Mouse (Mus musculus) erythroblast, adult 5-6 weeks (primary cell): ENCODE results near the gene Ccdc60. TPM values are rescaled to one million over a fixed set of nuclear protein-coding genes. Genes with fewer than 3 reads are reported as not detected.
"Not testable (repeated sequence)": the region's sequence is repeated elsewhere in the genome, so short reads cannot be mapped to it uniquely, and the experiment has no call there.

Source experiments
- ATAC-seq: replicated peaks from 2 replicates; pipeline ENCODE4 v1.8.0; 2016; ENCODE audit warnings: moderate number of reproducible peaks, mild to moderate bottlenecking, moderate TSS enrichment, inconsistent platforms; ENCODE audit not compliant: poor library complexity, low FRiP score, severe bottlenecking
- total RNA-seq, 2 experiments: library from RNA; stranded (forward) in 1 of 2; stranded (reverse) in 1 of 2; fragments of 150-400 nt in 1 of 2; fragments of 200-764, 138-1000 nt in 1 of 2; gene quantifications; 2 replicates each; pipeline versions ENCODE4 v1.2.3 to v1.2.4; 2015 to 2017; ENCODE audit warnings: low replicate concordance in 2 of 2

The Ccdc60 gene
- total RNA-seq, 2 experiments from 2014 or later, result not detected

DNA sequence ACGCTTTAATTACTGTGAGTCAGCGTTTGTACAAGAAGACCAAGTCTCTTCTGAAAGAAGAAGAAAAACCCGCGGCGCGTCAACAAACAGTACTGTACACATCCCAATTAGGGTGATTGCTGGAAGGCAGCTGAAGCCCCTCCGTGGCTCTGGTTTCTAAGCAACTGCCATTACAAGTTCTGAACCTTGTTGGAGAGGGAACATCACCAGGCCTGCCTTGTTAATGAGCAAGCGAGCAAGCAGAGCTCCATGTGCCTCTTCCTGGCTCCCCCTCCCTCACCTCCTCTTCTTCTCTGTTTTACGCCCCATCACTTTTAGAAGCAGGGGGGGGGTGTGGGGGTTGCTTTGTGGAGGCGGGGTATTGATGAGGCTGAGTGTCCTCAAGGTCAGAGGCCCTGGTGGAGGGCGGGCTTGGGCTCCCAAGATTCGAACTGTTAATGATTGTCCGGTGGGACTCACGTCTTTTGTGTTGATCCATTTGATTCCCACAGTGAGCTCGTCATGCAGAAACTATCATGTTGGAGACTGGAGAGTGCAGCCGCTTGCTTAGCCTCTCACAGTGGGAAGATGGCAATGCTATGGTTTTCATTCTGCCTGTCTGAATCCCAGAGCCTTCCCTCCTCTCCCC, 79.9 kb downstream of the Ccdc60 start:
- ATAC-seq, result no peak

DNA sequence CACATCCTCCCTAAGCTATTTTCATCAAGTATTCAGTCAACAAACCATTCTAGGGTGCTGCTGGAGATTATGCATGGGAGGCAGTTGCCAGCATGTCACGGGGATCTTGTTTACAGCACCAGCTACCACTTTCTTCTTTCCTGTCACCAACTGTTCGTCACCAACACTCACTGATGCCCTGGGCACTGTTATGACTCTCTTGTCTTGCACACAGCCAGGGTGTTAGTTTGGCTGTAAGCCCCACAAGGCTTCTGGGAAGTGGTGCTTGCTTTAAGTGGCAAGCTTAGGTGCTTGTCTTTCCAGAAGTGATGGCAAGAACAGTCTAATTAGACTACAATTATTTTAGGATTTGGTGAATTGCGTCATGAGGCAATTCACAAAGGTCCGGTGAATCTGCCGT, 86.1 kb downstream of the Ccdc60 start:
- no peak for ATAC-seq

DNA sequence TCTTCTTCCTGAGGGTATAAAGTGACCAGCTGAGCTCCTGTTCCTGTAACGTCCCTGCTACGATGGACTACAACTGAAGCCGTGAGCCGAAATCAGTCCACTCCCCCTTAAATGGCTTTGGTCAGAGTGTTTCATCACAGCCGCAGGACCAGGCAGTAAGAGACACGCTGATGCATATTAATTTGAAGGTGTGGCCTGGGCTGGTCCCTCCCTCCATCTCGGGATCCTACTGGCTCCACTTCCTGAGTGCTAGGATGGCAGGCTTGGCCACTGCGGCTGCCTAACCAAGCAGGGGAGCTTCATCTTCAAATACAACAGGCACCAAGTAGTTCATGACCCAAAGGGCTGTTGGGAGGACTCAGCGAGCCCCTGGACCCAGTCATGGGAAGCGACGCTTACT, 94.3 kb downstream of the Ccdc60 start:
- ATAC-seq, result no peak

DNA sequence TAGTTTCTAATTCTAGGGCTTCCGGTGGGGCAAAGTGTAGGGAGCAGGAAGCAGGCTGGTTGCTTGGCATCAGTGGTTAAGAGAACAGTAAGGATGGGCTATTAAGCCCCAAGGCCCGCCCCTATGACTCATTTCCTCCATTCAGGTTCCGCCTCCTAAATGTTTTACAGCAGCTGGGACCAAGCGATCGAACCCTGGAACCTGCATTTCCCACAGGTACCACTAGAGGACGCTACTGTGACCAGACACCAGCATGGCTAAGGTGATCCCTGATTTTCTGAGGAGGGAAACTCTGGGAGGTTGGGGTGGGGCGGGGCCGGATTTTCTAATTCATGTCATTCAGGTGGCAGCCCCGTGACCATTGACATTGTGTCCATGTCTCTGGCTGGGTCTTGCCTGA, 96.1 kb downstream of the Ccdc60 start:
- ATAC-seq, result no peak

DNA sequence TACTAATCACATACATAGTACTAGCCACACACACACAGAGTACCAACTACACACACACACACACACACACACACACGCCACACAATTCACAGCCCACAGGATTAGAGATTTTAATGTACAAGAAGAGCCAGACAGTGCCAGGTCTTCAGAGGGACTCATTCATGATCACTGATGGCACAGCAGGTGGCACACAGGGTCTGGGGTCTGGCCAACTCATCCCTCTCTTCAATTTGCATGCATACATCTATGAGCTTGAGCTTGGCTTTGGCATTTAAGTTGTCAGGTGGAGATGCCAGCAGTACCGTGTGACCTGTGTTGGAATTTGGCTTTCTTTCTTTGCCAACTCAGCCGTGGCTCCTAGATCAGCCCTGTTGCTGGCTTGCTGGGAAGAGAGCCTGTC, 97.2 kb downstream of the Ccdc60 start:
- ATAC-seq, result no peak

DNA sequence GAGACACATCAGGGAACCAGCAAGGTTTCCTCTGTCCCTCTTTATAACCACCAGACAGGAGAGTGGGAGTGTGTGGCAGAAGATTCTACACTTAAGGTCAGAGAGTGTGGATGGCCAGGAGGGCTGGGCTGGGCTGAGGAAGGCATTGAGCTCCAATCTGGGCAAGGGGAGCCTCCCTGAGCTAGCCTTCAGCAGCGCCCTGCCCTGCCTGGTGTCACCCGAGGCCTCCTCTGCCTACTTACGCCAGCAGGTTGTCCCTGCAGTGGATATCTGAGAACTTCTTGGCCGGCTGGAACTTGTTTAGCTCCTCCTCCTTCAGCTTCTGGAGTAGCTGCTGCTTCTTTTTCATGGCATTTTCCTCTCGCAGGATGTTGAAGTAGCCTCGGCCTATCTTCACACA, 99.0 kb downstream of the Ccdc60 start:
- no peak for ATAC-seq

DNA sequence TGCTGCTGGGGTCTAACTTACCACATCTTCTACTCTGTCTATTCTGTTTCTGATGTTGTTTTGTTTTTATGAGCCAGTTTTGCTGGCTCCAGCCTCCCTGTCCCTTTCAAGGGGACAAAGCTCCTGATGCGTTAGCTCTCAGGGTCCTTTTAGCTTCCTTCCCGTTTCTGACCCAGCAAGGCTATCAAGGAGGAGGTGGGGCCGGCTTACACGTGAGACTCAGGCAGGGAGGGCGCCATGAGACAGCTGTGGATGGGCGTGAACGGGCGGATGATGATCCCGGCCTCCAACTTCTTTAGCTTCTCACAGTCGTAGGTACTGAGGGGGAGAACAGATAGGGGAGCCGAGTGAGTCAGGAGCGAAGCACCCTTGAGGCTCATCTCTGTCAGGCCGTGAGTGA, 108.2 kb downstream of the Ccdc60 start:
- no peak for ATAC-seq

DNA sequence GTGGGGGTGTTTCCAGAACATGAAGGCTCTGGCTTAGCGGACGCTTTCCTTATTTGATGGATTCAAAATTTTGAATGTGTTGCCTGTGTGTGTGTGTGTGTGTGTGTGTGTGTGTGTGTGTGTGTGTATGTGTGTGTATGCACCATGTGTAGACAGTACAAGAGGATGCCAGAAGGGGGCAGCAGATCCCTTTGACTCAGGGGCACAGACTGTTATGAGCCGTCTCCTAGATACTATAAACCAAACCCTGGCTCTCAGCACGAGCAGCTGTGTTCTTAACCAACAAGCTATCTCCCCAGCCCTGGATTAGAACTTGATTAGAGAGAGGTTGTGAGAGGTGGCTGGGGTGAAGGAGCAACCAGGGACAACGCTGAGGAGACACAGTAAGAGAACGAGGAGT, 117.1 kb downstream of the Ccdc60 start:
- no peak for ATAC-seq

DNA sequence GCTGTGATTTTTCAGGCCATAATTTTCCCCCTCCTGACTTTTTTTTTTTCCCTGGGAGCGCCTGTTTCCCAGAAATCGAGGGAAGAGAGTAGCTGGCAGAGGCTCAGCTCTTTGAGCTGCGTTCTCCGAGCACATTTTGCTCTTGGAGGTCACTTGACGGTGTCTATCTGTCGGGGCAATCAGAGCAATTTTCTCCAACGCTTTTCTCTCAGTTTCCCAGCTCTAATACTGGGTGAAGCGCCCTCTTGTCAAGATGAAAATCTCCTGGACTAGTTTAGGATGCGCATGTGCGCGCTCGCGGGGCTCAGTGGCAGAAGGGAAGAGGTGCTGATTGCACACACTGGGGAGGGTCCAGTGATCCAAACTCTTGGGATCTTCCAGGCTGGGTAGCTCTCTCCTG, 121.8 kb downstream of the Ccdc60 start:
- ATAC-seq, result no peak

DNA sequence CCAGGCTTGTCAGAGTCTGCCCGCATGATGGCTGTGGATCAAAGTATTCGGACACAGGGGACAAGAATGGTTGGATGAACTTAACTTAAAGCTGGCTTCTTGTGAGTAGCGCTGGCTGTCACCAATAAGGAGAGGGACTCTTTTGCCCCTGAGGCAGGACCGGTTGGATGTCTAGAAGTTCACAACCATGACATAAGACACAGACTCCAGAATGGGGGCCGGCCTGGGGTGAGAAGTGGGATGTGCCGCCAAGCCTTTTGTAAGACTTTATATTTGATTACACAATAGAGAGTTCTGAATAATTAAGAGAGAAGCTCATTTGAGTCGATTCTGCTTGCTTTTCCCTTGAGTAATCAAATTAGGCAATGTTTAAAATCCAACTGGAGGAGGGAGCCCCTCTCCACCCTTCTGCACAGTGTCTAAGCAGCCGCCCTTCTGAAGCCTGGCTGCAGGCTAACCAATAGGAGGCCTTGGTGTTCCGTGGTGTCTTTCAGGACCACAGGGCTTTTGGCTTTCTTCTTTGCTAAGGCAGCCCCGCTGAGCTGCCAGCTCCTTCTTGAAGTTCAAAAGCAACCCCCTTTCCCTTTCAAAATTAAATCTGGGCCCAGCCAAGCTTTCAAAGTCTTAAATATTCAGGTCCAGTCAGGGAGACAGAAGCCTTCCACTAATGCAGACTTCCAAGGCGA, 123.4 kb downstream of the Ccdc60 start:
- no peak for ATAC-seq

DNA sequence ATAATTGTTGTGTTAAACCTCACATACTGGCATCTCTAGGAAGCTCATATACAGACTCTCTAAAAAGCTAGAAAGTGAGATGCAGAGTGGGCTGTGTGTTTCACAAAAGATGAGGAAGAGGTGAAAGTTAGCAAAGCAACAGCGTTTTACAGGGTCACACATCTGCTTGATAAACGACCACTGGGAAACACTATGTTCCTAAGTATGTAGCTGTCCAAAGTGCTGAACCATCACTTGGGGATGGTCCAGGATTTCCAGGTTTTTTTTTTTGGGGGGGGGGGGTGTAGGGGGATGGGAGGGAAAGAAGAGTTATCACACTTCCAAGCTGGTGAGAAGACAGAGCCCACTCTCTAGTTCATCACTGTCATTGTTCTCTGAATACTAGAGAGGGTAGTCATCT, 134.0 kb downstream of the Ccdc60 start:
- ATAC-seq, result no peak

DNA sequence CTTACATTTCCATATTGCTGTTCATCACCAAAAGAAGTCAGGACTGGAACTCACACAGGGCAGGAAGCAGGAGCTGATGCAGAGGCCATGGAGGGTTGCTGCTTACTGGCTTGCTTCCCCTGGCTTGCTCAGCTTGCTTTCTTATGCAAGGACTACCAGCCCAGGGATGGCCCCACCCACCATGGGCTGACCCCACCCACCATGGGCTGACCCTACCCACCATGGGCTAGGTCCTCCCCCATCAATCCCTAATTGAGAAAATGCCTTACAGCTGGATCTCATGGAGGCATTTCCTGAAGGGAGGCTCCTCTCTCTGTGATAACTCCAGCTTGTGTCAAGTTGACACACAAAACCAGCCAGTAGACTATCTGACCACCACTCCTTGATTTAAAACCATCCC, 142.3 kb downstream of the Ccdc60 start:
- not testable (repeated sequence) for ATAC-seq

DNA sequence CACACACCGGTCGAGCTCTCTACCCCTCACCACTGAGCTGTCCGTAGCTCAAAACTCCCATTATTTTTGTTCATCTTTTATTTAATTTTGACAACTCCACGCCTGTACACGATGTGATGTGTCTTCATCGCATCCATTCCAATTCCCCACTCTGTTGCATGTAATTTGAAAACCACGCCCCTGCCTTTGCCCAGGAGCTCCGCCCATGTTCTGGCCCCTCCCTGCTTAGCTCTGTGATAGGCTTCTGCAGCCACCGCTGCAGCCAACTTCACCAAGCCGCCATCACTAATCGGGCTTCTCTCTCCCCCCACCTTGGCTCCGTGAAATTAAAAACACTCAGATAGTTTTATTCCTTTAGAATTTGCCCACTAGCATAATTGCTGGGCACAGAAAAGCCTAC, 144.1 kb downstream of the Ccdc60 start:
- ATAC-seq, result no peak

DNA sequence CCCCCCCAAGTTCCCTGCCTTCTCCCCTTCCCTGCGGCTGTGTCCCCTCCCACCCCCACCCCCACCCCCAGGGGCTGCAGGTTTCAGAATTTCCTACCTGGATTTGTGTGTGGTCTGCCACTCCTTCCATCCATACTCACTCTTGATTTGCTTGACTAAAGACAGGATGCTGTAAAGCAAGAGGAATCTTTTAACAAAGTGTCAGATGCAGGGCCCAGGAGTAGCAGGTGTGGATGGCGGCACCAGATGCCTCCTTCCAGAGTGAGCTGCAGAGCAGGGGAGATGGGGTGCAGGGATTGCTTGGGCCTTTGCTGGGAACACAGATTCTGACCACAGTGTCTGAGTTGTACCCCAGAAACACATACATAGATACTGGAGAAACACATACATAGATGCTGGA, 148.1 kb downstream of the Ccdc60 start:
- ATAC-seq, result no peak

DNA sequence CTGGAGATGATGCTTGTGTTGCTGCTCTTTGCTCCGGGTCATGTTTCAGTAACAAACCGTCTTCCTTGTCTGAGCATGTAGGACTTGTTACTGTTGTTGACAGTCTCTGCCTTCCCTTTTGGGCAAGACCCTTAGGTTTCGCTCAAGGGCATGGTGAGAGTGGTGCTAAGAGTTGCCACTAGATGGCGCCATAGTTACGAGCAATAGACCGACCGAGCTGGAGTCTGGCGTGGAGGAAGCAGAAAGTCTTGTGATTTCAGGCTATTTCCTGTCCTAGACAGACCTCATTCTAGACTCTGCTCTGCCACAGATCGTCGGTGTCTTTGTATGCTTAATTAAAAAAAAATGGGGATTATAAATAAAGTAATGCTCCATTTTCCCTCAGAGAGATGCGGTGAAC, 165.4 kb downstream of the Ccdc60 start:
- peak; percentile 77; the same call in 1 of the 2 replicates for ATAC-seq

DNA sequence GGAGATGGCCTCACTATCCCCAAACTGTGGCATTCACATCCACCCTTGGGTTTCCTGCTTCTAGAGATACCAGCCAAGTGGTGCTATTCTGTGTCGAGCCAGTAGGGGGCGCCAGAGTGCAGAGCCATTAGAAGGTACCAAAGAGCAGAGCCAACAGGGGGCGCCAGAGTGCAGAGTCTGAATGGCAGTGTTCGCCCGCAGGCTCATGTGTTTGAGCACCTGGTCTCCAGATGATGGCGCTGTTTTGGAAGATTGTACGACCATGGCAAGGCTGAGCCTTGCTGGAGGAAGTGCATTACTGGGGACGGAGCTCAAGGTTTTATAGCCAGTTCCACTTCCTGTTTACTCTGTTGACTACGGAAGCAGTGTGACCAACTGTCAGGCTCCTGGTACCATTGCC, 172.2 kb downstream of the Ccdc60 start:
- peak; percentile 65 for ATAC-seq

DNA sequence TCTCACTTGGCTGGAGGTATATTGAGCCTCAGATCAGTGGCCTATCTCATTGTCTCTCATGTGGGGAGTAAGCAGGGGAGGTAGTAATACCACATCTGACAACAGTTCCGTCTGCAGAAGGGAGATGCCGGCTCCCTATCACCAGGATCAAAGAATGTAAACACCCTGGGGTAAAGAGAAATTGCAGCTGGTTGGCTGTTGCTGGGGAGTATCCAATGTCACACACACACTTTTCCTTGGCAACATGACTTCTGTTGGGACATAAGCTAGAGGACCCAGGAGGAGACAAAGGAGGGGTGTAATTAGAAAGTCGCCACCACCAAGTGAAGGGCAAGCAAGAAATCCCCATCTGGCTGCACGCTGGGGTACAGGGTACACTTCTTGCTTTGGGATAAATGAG, 172.7 kb downstream of the Ccdc60 start:
- no peak for ATAC-seq

DNA sequence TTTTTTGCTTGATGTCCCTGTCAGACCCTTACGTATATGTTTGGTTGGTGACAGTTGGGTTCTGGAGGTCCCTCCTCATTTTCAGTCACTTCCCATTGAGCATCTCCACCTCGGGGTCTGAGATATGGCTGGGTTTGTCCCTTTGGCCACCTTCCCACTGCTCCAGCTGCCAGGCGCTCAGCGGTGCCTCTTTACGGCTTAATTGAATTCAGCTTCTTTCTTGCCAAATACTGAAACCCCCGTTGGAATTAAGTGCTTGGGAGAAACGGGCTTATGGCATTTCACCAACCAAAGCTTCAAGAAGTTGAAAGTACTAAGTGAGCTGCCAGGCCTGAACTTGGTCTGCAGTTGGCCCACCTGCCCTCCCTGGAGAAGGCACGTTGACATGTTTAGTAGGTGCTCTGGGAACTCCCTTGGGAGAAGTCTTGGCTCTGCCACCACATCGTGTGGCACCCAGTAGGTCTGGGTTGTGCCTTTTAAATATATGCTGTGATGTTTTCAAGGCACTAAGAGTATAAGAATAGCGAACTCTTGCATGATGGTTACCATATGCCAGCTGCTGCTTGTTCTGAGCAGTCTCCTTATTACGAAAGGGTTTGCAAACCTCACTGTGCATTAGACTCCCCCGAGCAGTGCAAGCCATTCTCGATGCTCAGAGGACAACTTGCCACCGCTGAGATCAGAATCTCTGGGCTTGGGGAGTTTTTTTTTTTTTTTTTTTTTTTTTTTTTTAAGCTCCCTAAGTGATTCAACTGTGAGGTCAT, 173.5 kb downstream of the Ccdc60 start:
- ATAC-seq, result no peak

DNA sequence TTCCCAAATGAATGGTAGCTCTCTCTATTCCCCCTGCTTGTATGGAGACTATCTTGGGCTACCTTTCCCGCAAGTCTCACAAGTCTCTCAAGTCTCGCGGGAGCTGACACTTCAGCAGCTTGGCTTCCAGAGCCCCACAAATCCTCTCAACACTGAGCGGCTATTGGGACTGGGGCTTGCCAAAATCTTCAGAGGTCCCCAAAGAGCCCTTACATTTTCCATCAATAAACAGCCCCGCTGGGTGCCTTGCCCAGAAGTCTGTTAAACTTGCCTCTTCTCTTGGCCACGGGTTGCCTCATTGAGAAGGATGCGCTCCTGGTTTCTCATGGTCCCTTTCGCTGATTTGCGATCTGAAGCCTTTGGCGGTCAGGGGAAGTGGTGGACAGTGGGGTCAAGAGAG, 180.1 kb downstream of the Ccdc60 start:
- no peak for ATAC-seq

DNA sequence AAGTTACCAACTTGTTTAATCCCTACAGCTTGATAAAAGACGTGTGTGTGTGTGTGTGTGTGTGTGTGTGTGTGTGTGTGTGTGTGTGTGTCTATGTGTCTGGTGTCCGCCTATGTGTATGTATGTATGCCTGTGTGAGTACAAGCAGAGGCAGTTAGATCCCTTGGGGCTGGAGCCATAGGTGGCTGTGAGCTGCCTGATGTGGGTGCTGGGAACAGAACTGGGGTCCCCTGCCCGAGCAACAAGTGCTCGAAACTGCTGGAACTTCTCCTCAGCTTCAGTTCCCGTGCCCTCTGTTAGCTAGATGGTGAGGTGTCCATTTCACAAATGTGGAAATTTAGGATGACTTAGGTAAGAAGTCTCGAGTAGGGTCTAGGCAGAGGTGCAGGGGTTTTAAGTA, 204.6 kb downstream of the Ccdc60 start:
- no peak for ATAC-seq

DNA sequence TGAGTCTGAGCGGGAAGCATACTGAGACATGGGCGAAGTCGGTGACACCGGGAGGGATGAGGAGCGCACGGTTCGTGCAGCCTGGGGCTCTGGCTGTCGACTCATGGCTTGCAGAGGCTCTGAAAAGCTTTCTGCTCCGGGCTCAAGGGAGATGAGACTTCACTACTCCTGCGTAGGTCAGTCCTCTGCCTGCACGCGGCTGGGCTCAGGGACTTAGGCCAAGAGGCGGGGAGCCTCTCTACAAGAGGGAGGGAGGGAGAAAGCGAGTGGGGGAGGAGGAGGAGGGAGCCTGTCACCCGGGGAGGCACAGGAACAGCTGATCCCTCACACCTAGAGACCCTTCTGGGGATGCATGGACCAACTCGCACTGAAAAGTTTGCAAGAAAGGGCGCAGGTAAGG, 205.7 kb downstream of the Ccdc60 start, which contains the start of gene Tmem233:
Gene Tmem233, minus strand, starts transcription at position 164 of the 400 bp plus-strand sequence.
- ATAC-seq, result no peak
